Mouse (Mus musculus): ENCODE data around the gene Rad23a. TPM values are rescaled to one million over a fixed set of nuclear protein-coding genes. Genes with fewer than 3 reads are reported as not detected.

The Rad23a gene
- 58.2 and 66.6 TPM in 2 replicates for polyA plus RNA-seq (2012; rRNA removed)

DNA sequence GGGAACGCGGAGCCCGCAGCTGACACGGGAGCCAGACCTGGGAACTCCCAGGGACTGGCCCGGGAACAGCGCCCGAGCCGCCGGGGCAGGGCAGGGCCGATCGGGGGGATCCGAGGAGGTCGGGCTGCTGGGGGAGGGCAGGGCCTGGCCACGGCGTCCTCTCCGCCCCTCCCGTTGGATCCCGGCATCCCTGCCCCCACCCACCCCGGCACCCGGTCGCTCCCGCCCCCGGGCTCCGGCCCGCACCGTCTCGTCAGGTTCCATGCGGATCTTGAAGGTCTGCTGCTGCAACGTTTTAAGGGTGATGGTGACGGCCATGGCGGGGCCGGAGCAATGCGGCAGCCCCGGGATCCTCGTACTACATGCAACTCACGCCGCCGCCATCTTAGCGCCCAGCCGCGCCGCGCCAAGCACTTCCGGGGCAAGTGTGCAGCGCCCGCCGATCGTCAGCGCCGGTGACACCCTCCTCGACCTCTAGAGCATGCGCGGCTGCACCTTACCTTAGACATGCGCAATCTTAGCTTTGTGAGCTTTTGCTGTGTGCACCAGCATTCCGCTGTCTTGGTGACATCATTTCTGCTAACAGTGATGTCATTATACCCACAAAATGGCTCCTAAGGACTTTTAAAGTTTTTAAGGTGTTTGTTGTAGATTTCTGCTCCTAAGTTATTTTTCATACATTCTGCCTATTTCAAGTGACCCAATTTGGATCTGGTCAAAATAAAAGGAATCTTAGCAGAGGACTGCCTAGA, at the start of gene Rad23a:
TSS of gene Rad23a (minus strand) at position 418 of the 752 bp plus-strand sequence.

DNA sequence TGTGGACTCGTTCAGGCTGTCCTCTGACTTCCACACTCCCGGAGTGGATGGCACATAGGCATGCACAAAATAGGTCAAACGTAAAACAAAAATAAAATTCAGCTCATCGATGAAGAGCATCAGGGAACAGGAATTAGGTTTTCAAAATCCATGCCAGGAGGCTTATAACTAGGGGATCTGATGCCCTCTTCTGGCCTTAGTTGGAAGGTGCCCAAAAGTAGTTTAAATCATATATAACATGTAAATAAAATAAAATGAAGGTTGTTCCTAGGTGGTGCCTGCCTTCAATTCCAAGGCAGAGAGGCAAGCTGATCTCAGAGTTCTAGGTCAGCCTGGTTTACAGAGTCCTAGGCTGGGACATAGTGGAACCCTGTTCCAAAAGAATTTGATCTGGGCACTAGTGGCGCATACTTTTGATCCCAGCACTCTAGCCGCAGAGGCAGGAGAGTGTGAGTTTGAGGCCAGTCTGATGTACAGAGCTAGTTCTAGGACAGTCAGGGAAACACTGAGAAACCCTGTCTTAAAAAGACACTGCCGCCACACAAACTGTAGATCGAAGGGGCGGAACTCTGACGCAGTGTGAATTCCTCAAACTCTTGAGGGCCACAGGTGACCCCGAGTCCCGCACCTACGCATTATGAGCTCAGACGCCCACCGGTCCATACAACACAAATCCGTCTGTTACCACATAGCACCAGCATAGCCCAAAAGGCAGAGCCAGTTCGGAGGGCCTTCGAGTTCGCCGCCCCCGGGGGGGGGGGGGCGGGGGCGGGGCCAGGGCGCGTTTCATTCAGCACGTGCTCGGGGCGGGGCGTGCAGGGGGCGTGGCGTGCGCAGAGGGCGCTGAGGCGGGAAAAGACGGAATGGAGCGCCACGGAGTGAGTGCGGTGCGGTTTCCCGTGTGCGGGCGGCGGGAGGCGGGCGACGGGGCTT, 31.2 kb upstream of the Rad23a start, which contains the start of gene Syce2:
TSS of gene Syce2 (plus strand) at position 736 of the 933 bp plus-strand sequence.

DNA sequence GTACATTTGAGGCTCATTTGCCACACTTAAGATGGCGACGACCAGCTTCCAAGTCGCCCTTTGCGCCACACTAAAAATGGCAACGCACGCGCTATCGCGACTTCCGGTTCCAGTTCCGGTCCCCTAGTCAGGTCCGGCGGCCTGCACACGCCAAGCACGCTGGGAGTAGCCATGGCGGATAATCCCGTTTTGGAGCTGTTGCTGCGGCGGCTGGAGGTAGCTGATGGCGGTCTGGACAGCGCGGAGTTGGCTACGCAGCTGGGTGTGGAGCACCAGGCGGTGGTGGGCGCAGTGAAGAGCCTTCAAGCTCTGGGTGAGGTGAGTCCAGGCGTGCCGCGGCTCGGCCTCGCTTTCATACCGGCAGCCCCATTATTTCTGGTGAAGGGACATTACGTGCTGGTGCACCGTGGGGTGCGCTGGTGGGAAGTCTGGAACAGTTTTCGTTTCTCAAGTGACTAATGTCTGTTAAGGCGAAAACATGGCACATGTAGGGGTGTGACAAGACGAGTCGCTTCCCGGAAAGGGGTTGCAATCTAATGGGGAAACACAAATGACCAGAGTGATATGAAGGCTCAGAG, 16.5 kb upstream of the Rad23a start, which contains the start of gene Farsa:
TSS of gene Farsa (plus strand) at position 126 of the 578 bp plus-strand sequence.

DNA sequence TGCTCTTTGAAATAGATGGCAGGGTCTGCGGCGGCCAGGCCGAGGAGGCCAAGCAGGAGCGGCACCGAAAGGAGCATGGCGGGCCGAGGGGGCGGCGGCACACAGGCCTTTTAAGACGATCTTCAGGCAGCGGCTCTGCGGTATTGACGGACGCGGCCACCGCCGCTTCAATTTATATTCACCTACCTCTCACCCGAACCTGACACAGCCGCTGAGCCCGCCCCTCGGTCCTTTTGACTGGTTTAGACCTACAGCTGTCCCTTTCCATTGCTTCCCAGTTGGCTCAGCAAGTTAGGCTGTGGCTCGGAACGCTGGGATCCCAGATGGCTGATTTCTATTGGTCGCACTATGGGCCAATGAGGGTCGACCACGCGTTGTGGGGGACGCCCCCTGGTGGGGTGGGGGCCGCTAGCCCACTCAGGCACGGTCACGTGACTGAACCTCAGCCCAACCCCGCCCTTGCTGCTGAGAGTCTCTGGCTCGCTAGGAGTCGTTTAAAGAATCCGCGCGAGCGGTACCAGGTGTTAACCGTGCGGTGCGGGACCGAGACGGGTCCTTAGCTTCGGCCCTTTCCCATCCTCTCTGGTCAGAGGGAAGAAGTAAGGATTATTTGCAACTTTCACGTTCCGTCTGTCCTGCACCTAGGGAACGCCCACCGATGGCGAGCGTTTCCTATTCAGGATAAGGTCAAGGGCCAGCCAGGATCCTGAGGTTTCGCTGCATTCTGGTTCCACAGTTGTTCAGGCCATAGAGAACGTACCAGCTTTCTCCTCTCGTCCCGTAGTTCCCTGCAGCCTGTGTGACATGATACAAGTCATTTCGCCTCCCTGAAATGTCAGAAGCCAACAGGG, 6.5 kb upstream of the Rad23a start, which contains the start of gene Calr:
TSS of gene Calr (minus strand) at position 213 of the 851 bp plus-strand sequence.

DNA sequence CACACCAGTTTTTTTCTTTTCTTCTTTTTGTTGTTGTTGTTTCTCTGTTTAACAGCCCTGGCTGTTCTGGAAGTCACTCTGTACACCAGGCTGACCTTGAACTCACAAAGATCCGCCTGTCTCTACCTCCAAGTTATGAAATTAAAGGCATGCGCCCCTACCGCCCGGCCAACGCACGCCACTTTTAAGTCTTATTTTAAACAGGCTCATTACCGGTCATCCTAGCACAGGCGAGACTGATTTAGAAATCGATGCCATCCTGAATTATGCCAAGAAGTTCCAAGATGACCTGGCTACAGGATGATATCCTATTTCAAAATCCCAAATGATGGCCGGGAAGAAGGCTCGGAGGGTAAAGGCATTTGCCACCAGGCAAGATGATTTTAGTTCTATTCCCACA, 9.0 kb downstream of the Rad23a start, which contains the start of gene Gadd45gip1:
TSS of gene Gadd45gip1 (plus strand) at position 33 of the 400 bp plus-strand sequence.

DNA sequence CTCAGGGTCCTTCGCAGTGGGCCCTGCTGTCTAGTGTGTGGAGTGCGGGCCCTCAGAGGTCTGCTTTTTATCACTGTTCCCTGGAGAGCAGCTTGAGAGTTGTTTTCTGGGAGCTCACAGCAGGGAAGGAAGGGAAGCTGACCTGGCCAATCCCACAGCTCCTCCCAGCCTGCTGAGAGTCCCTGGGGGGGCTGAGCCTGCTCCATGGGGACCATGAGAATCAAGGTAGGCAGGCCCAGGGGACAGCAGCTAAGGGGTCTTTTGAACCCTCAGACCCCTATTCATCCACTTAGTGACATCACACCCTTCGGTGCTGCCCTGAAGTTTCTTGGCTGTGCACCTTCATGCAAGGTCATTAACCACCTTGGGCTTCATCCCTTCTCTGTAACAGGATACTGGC, 17.7 kb downstream of the Rad23a start, which contains the start of gene Dand5:
TSS of gene Dand5 (minus strand) at position 101 of the 400 bp plus-strand sequence.

DNA sequence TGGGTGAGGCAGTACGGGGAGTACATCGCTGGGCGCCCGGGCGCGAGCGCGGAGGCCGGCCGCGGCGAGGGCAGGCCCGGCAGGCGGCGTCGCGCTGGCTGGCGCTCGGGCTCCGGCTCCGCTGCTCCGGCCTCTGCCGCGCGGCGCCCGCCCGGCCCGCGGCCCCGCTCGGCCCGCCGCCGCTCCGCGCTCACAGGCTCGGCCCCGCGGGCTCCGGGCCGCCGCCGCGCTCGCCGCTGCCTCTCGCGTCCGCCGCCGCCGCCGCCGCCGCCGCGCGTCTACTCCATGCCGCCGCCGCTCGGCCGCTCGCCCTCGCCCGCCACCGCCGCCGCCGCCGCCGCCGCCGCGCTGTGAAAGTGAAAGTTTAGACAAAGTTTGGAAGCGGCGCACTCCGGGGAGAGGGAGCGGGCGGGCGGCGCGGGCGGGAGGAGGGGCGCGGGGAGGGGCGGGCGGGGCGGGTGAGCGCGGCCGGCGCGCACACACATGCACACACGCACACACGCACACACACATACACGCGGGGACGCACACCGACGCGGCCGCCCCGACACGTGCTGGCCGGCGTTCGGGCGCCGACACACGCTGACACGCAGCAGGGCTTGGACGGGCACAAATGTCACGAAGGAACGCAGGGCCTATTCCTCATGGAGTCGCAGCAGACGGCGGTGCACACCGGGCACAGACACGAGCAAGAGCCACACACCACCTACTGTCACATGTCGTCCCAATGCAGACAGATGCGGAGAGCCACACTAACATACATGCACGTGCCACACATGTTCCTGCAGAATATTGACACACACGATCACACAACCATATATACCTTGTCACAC, 40.2 kb downstream of the Rad23a start, which contains the start of gene Nfix:
TSS of gene Nfix (minus strand) at position 346 of the 833 bp plus-strand sequence.

Other genes starting within 250 kb of the Rad23a start
- 43.1 and 48.5 TPM in 2 replicates for gene Ier2, start 177.8 kb downstream of the Rad23a start, polyA plus RNA-seq (2012; rRNA removed)
- 99.2 and 132 TPM in 2 replicates for gene Trmt1, start 154.4 kb downstream of the Rad23a start, polyA plus RNA-seq (2012; rRNA removed)
- 118 and 128 TPM in 2 replicates for gene Nacc1, start 152.8 kb downstream of the Rad23a start, polyA plus RNA-seq (2012; rRNA removed)
- 8.4 and 9.0 TPM in 2 replicates for gene Lyl1, start 139.2 kb downstream of the Rad23a start, polyA plus RNA-seq (2012; rRNA removed)
- gene G430095P16Rik, start 117.7 kb downstream of the Rad23a start, polyA plus RNA-seq (2012; rRNA removed), result 0.29 and 0.59 TPM in 2 replicates
- 42.4 and 55.8 TPM in 2 replicates for gene Nfix, start 40.3 kb downstream of the Rad23a start, polyA plus RNA-seq (2012; rRNA removed)
- 2.1 and 2.9 TPM in 2 replicates for gene Dand5, start 17.8 kb downstream of the Rad23a start, polyA plus RNA-seq (2012; rRNA removed)
- 40.4 and 47.3 TPM in 2 replicates for gene Gadd45gip1, start 9.1 kb downstream of the Rad23a start, polyA plus RNA-seq (2012; rRNA removed)
- gene Calr, start 6.3 kb upstream of the Rad23a start, polyA plus RNA-seq (2012; rRNA removed), result 162 and 189 TPM in 2 replicates
- 35.1 TPM in 2 replicates for gene Farsa, start 16.3 kb upstream of the Rad23a start, polyA plus RNA-seq (2012; rRNA removed)
- gene Syce2, start 31.4 kb upstream of the Rad23a start, polyA plus RNA-seq (2012; rRNA removed), result 1.3 and 1.9 TPM in 2 replicates
- 130 and 142 TPM in 2 replicates for gene Gcdh, start 53.3 kb upstream of the Rad23a start, polyA plus RNA-seq (2012; rRNA removed)
- gene Klf1, start 61.3 kb upstream of the Rad23a start, polyA plus RNA-seq (2012; rRNA removed), result 0.23 and 0.28 TPM in 2 replicates
- 13.5 and 17.0 TPM in 2 replicates for gene Dnase2a, start 67.9 kb upstream of the Rad23a start, polyA plus RNA-seq (2012; rRNA removed)
- gene Mast1, start 96.7 kb upstream of the Rad23a start, polyA plus RNA-seq (2012; rRNA removed), result 1.3 and 1.7 TPM in 2 replicates
- 0.21 and 0.81 TPM in 2 replicates for gene Rtbdn, start 106.3 kb upstream of the Rad23a start, polyA plus RNA-seq (2012; rRNA removed)
- gene Gm49661, start 128.8 kb upstream of the Rad23a start, polyA plus RNA-seq (2012; rRNA removed), result not detected in 2 replicates
- gene Prdx2, start 128.9 kb upstream of the Rad23a start, polyA plus RNA-seq (2012; rRNA removed), result 119 and 140 TPM in 2 replicates
- 41.0 and 42.0 TPM in 2 replicates for gene Rnaseh2a, start 129.1 kb upstream of the Rad23a start, polyA plus RNA-seq (2012; rRNA removed)
- gene Junb, start 138.1 kb upstream of the Rad23a start, polyA plus RNA-seq (2012; rRNA removed), result 231 and 249 TPM in 2 replicates
- 43.2 and 50.0 TPM in 2 replicates for gene Hook2, start 149.9 kb upstream of the Rad23a start, polyA plus RNA-seq (2012; rRNA removed)
- gene Best2, start 173.9 kb upstream of the Rad23a start, polyA plus RNA-seq (2012; rRNA removed), result 96.2 and 105 TPM in 2 replicates
- gene Asna1, start 184.6 kb upstream of the Rad23a start, polyA plus RNA-seq (2012; rRNA removed), result 110 TPM in 2 replicates
- 108 and 150 TPM in 2 replicates for gene Trir, start 186.2 kb upstream of the Rad23a start, polyA plus RNA-seq (2012; rRNA removed)
- gene Tnpo2, start 196.2 kb upstream of the Rad23a start, polyA plus RNA-seq (2012; rRNA removed), result 53.8 and 59.8 TPM in 2 replicates
- 59.9 and 71.0 TPM in 2 replicates for gene Fbxw9, start 219.4 kb upstream of the Rad23a start, polyA plus RNA-seq (2012; rRNA removed)
- 0.72 TPM in 1 of 2 replicates, not detected in the other for gene Gm5741, start 227.3 kb upstream of the Rad23a start, polyA plus RNA-seq (2012; rRNA removed)
- 53.6 and 68.0 TPM in 2 replicates for gene Dhps, start 231.1 kb upstream of the Rad23a start, polyA plus RNA-seq (2012; rRNA removed)
- 87.0 and 110 TPM in 2 replicates for gene Wdr83os, start 240.1 kb upstream of the Rad23a start, polyA plus RNA-seq (2012; rRNA removed)
- 29.5 and 29.6 TPM in 2 replicates for gene Wdr83, start 240.6 kb upstream of the Rad23a start, polyA plus RNA-seq (2012; rRNA removed)
- 70.9 and 73.4 TPM in 2 replicates for gene Man2b1, start 242.6 kb upstream of the Rad23a start, polyA plus RNA-seq (2012; rRNA removed)